Mouse (Mus musculus) retina, embryonic 14.5 days (tissue): Measurements from ENCODE around the gene Slc6a15.

ENCODE experiments used
- DNase-seq: peaks from one replicate; pipeline ENCODE4 v3.0.0-alpha.2; 2015; ENCODE audit warnings: low spot score

The Slc6a15 gene

DNA sequence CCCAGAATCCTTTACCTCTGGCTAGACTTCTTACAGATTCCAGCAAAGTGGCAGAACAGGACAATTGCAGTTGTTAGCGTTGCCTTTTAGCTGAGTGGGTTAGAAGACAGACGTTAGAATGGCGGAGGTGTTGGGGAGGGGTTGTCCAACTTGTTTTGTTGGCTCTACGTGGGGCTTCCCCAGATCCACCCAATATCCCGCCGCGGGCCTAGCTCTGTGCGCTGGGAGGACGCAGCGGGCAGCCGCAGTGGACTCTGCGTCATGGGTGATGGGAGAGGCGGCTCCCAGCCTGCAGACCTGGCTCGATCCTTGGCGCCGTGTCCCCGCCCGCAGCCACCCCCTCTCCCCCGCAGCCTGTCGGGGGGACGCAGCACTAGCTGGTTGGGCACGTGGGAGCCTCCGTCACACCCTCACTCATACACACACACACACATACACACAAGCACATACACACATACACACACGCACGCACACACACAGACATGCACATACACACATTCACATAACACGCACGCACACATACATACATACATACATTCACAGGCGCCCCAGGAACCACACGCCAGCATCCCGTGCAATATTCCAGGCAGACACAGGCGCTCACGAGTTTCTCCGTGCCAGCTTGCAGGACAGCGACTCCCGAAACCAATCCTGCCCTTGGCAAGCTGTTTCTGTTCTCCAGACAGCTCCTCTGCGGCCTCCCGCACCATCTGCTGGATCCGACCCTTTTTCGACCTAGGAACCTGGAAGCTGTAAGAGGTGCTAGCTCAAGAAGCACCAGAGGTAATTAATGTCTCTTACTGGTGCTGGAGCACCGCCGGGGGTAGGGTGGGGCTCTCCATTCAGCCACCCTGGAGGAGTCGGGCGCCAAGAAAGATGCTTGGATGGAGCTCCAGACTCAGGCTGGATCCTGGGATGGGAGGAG is at the start of gene Slc6a15:
TSS of gene Slc6a15 (plus strand) at position 413 of the 925 bp plus-strand sequence.
- peak; percentile 62 for DNase-seq

DNA sequence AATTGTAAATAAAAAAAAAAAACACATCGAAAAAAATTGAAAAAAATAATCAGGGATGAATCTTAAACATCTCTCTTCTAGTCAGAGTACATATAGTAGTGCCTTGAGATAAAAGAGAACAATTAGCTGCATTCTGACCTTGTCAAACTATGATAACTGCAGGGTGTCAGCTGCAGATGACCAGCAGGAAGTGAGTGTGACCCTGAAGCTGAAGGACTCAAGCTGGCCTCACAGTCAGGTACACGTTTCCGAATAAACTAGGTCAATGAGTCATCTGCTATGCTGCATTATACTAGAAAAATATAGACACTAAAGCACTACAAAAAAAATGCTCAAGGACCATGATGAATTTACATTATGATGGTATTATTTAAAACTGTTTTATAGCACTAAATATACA is 45.6 kb upstream of the Slc6a15 start:
- no peak for DNase-seq

DNA sequence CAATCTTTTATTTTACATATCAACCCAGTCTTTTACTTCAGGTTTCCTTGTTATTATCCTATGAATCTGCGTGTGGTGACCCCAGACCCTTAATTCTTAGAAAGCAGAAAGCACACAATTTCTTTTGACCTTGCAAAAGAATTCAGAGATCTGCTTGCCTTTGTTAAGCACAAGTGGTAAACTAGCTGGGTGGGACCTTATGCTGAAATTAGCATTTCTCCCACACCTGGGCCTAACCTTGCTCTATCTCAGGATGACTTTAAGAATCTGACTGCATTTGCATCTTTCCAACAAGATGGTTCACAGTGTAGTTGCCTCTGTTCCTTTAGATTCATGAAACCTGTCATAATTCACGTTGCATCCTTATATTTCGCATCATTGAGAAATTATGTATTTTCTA is 44.2 kb upstream of the Slc6a15 start:
- DNase-seq, result no peak

DNA sequence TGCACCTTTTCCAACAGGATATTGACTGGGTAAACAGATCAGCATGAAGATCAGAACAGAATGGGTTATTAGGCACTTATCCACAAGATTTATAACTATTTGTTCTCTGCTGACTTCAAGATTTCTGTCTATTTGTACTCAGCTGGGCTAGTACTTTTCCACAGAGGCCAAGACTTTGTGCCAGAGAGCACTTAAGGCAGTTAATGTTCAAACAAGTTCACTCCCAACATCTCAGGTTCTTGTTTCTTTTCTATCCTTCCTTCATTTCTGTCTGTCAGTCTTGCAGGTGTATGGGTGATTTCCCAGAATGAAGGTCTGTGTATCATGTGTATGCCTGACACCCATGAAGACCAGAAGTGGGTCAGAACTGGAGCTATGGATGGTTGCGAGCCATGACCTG is 33.3 kb upstream of the Slc6a15 start:
- DNase-seq, result no peak

DNA sequence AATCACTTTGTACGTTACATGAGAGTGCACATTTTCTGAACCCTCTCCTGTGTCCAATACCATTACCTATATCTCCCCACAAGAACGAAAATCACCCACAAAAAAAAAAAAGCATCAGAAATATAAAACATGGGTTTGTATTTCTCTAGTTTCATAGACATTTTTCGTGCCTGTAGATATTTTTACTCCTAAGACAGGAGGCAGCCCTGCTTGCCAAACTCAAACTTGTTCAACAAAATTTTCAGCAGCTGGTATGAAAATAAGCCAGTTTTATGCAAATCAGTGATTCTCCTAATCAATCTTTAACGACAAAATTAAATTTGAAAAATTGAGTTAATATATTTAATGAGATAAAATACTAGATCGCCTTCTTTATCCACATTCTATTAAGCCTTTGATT is 27.7 kb upstream of the Slc6a15 start:
- no peak for DNase-seq

DNA sequence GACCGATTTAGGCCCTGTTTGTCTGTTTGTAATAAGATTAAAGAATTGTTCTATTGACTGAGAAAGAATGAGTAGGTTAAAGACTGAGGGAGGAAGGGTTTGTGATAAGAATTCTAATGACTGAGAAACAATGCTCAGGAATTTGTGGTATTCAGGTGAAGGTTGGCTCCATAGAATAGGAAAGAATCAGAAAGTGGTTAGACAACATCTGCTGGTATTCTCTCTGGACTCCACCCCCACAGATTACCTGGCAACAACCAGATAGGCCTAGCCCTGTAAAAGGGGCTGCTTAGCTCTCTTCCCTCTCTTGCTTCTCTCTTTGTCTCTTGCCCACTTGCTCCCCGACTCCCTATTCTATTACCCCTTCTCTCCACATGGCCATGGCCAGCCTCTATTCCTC is 20.8 kb upstream of the Slc6a15 start:
- DNase-seq, result no peak

DNA sequence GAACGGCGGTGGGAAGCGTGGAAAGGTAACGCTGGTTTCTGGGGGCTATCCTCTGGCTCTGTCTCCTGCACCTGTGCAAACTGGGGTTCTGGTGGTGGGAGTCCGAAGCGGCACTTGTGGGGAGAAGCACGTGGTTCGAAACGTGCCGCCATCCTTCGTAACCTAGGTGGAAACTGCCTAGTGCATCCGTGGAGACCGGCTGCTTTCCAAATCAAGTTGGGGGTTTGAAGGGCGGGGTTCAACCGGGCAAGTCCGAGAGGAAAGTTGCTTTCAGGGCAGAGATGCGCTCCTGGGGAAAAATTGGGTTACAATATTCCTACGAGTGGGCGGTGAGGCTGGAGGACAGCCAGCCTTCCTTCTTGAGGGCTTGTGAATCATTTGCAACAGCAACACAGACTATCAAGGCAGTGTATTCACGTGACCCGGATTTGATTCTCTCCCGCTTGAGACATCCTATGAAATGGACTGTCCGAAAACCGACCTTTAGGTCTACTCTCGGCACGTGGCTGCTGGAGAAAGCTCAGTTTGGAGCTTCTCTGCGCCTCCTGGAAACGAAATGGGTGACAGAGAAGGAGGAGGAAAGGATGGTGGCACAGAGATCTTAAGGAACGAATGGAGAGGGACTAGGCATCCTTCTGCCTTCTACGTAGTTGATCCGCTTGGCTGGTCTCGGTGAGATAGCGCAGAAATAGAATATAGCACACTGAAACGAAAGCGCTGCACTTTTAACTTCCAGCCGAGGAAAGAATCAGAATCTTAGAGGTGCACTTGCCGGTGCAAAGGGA is 905 bp downstream of the Slc6a15 start:
- peak; percentile 56 for DNase-seq

DNA sequence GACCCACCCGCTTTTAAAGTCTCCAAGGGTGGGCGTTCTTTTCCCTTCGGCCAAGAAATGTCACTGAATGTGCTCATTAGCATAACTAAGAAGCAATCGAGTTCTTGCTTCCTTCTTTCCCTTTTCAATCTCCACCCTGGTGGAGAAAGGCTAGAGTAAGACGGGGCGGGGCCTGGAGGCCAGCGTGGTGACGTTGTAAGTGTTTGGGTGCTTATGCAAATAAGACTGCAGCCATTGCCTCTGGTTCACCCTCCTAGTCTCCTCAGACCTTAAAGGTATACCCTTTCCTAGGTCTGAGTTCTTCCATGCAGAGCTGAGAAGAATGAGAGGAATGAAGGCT is 1.5 kb downstream of the Slc6a15 start:
- peak; percentile 85 for DNase-seq

DNA sequence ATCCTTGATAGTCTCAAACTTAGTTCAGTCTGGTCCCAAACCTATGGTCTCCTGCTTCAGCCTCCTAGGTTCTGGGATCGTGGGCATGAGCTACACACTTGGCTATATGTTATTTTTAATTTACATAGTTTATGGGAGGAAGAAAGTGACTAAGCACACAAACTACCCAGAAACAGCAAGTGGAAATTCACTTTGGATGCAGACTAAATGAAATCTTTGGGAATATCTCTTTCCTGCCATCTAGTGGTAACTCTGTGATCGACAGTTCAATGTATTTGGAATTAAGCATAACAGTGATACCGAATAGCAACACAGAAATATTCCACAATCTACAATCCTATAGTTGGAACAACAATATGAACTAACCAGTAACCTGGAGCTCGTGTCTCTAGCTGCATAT is 34.6 kb downstream of the Slc6a15 start:
- peak; percentile 81 for DNase-seq

DNA sequence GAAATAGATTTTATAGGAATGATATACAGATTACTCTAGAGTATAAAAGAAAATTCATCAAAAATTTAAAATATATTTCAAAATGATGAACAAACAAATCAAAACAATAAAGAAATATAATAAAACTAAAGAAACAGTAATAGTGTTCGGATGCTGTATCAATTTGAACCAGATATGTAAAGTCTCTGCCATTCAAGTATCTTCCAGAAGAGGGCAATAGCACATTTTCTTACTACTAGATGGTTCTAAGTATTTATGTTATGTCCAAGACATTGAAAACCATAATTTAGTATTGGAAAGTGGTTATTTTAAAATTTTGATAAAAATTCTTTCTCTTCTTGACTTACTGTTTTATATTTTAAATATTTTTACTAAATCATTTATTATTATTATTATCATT is 60.1 kb downstream of the Slc6a15 start:
- DNase-seq, result peak; percentile 34

DNA sequence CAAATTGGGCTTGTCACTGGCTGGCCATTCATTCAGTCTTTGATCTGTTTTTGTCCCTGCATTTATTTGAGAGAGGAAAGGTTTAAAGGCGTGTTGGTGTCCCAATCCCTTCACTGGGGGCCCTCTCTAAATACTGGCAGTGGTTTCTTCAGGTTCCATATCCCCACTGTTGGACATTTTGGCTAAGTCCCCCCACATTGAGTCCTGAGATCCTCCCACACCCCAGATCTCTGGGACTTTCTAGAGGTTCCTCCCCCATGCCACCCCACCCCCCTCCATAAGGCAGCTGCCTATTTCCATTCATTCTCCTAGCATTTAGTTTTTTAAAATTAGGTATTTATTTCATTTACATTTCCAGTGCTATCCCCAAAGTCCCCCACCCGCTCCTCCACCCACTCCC is 75.0 kb downstream of the Slc6a15 start:
- DNase-seq, result no peak

DNA sequence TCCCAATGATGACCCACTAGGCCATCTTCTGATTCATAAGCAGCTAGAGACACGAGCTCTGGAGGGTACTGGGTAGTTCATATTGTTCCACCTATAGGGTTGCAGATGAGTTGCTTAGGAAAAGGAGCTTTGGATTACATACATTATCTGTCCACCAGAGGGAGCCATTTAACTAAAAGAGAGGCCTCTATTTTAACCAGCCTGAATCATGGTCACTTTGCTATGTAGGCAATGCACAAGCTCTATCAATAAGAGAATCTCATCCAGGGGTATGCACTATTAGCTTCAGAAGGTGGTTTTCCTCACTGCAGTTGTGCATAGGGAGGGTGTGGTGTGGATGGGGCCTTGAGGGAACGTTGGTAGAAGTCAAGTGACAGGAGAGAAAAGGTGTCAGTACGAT is 75.5 kb downstream of the Slc6a15 start:
- peak; percentile 95 for DNase-seq

DNA sequence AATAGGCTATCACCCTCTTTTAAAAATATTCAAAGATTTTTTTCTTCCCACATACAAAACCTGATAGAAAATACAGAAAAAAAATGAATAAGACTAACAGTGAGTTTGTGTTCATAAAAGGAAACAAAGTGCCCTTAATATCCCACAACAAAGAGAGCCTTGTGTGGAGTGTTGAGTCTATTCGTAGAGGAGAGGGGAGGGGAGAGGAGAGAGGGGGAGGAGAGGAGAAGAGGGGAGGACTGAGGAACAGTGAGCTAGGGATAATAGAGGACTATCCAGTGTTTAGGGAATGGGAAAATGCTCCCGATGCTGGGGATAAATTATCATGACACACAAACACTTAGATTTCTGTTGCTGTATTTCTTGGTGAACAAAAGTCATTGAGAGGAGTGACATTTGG is 80.8 kb downstream of the Slc6a15 start:
- no peak for DNase-seq

DNA sequence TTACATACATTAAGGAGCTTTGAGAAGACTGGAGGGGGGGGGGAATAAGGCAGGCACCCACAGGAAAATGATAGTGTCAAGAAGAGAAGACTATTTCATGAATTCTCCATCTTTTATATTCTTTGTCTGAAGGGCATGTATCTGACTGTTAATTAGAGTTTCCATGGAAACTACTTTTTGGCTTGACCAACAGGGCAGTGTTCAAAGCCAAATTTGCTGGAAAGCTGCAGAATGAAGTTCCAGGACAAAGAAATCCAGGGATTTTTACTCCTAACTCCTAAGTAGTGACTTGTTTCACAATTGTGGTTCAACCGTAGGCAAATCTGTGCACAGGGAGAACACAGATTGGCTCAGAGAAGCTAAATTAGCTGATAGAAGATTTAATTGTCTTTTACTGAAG is 90.3 kb downstream of the Slc6a15 start:
- DNase-seq, result no peak
